In the genomic region with DNA sequence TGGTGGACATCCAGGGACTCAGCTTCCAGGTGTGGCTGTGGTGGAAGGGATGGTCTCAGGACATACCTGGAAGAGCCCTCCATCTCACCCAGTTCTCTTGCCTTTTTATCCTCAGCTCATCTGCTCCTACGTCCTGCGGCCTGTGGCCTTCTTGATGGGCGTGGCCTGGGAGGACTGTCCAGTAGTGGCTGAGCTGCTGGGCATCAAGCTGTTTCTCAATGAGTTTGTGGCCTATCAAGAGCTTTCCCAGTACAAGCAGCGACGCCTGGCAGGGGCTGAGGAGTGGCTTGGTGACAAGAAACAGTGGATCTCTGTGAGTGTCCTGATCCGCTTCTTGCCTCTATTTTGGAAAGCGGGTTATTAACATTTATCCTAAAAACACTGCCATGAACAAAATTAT, we compare ENCODE assay signal across 24 mouse cellular contexts. TPM values are rescaled to one million over a fixed set of nuclear protein-coding genes. Genes with fewer than 3 reads are reported as not detected.
DNase-seq lines count a peak whose midpoint lies in the region; ATAC-seq and TF ChIP-seq lines count a peak whose summit lies in the region.
"Had no signal": no experiment of that assay in that cellular context is flagged by ENCODE, and none has a peak within 500 bp of the region (broad histone marks: within the 10 kb centered on the region; RNA-seq: fewer than 3 reads in every experiment).

No protein-coding gene starts in this region.

- no peaks in the 10 kb centered on the region for H3K9me3 ChIP-seq in heart, embryonic 10.5 days
- H3K9me3 ChIP-seq in lung, embryonic 14.5 days (ENCODE audit: low read depth, low read length): no peaks in the 10 kb centered on the region
- H3K9me3 ChIP-seq: embryonic facial prominence, embryonic 10.5 days; embryonic facial prominence, embryonic 12.5 days; forebrain, embryonic 10.5 days; forebrain, embryonic 12.5 days had no signal

- intact Hi-C loops in heart, postnatal 25 days (cut with DNase I): no loop called here

- no peak overlapping the region for H3K4me2 ChIP-seq in lung, embryonic 14.5 days
- H3K4me2 ChIP-seq: embryonic facial prominence, embryonic 12.5 days; forebrain, embryonic 12.5 days had no signal

- no peak overlapping the region for H3K27ac ChIP-seq in heart, embryonic 10.5 days
- no peak overlapping the region for H3K27ac ChIP-seq in lung, embryonic 14.5 days (ENCODE audit: low read depth)
- H3K27ac ChIP-seq: embryonic facial prominence, embryonic 10.5 days; embryonic facial prominence, embryonic 12.5 days; forebrain, embryonic 10.5 days; forebrain, embryonic 12.5 days had no signal

- 56% methylated on average over 7 of the region's 7 CpGs for WGBS in heart, embryonic 10.5 days
- WGBS in lung, embryonic 14.5 days: 61% methylated on average over 7 of the region's 7 CpGs

- no peaks in the 10 kb centered on the region for H3K36me3 ChIP-seq in heart, embryonic 10.5 days
- no peaks in the 10 kb centered on the region for H3K36me3 ChIP-seq in lung, embryonic 14.5 days (ENCODE audit: insufficient read depth)
- H3K36me3 ChIP-seq: embryonic facial prominence, embryonic 10.5 days; embryonic facial prominence, embryonic 12.5 days; forebrain, embryonic 10.5 days; forebrain, embryonic 12.5 days had no signal

- H3K9ac ChIP-seq in lung, embryonic 14.5 days: no peak overlapping the region
- H3K9ac ChIP-seq: embryonic facial prominence, embryonic 12.5 days; forebrain, embryonic 12.5 days had no signal

- no peaks in the 10 kb centered on the region for H3K4me1 ChIP-seq in heart, embryonic 10.5 days
- H3K4me1 ChIP-seq in lung, embryonic 14.5 days (ENCODE audit: insufficient read depth): no peaks in the 10 kb centered on the region
- H3K4me1 ChIP-seq: embryonic facial prominence, embryonic 10.5 days; embryonic facial prominence, embryonic 12.5 days; forebrain, embryonic 10.5 days; forebrain, embryonic 12.5 days had no signal

- H3K4me3 ChIP-seq in heart, embryonic 10.5 days: no peak overlapping the region
- H3K4me3 ChIP-seq in lung, embryonic 14.5 days (ENCODE audit: low read depth, low read length): no peak overlapping the region
- H3K4me3 ChIP-seq: embryonic facial prominence, embryonic 10.5 days; embryonic facial prominence, embryonic 12.5 days; erythroblast, embryonic 14.5 days; forebrain, embryonic 10.5 days; forebrain, embryonic 12.5 days had no signal

- peaks cover 12% of the 10 kb centered on the region; the same call in 1 of the 2 replicates for H3K27me3 ChIP-seq in heart, embryonic 10.5 days (ENCODE audit: insufficient read depth, poor library complexity, severe bottlenecking)
- no peaks in the 10 kb centered on the region for H3K27me3 ChIP-seq in lung, embryonic 14.5 days (ENCODE audit: insufficient read depth, low read length)
- H3K27me3 ChIP-seq: embryonic facial prominence, embryonic 12.5 days; forebrain, embryonic 12.5 days; Patski had no signal

- DNase-seq in heart, embryonic 10.5 days (ENCODE audit: low spot score): peak; percentile 72
- no peak for DNase-seq in heart, postnatal 25 days (ENCODE audit: low spot score)
- no peak for DNase-seq in lung, embryonic 14.5 days
- no peak for DNase-seq in lung, postnatal 25 days (ENCODE audit: low spot score)
- DNase-seq in urinary bladder, postnatal 10 days (ENCODE audit: low spot score): peak; percentile 7
- DNase-seq in urinary bladder, postnatal 25 days (ENCODE audit: low spot score): no peak
- DNase-seq: adrenal gland, postnatal 10 days; adrenal gland, postnatal 36 days; cerebellum, adult 11-12 months; cerebellum, adult 2 months; cerebellum, adult 9-10 months; cerebellum, postnatal 25 days had no signal

- peak; percentile 22; the same call in 1 of the 2 replicates for TF ChIP-seq CTCF in lung, embryonic 14.5 days (IDR thresholded peaks at IDR 0.05; ENCODE audit: low read depth)

- ATAC-seq in lung, embryonic 14.5 days (ENCODE audit: insufficient read depth): no peak
- no peak for ATAC-seq in erythroblast, adult 5-6 weeks (replicated peaks; ENCODE audit: low FRiP score, poor library complexity, severe bottlenecking)
- ATAC-seq: activated CD4-positive, CD25-positive, alpha-beta regulatory T cell, adult 4 months; forebrain, embryonic 14.5 days; forebrain, embryonic 16.5 days; Patski had no signal

RNA-seq across cellular contexts. Expression of a gene that starts 49.0 kb away (rescaled TPM):
- 1.9 and 2.3 TPM in 2 replicates for polyA plus RNA-seq in heart, embryonic 10.5 days (2016; fragmentation: Nextera tagmentation; extraction: Ambion mirVana)
- 10 to 100 TPM in 1 of 2 experiments, 1 to 10 TPM in 1; 9.7 to 10.1 TPM for total RNA-seq in heart, postnatal 25 days (2021)
- 6.2 and 6.8 TPM in 2 replicates for polyA plus RNA-seq in lung, embryonic 14.5 days (2014; fragmentation: Nextera tagmentation; extraction: Ambion mirVana)
- 6.3 and 6.5 TPM in 2 replicates for total RNA-seq in erythroblast, adult 5-6 weeks (2015; ENCODE audit: low replicate concordance)
- 1.5 and 5.9 TPM in 2 replicates for total RNA-seq in erythroblast, adult 5-6 weeks (2017; ENCODE audit: low replicate concordance)
- total RNA-seq: MEL had no signal
- polyA plus RNA-seq: erythroblast, embryonic 14.5 days had no signal

RNA-seq across cellular contexts. Expression of a gene that starts 49.8 kb away (rescaled TPM):
- polyA plus RNA-seq in heart, embryonic 10.5 days (2016; fragmentation: Nextera tagmentation; extraction: Ambion mirVana): 0.09 and 0.17 TPM in 2 replicates
- under 1 TPM; 0.10 to 0.11 TPM for total RNA-seq in heart, postnatal 25 days (2021)
- polyA plus RNA-seq in lung, embryonic 14.5 days (2014; fragmentation: Nextera tagmentation; extraction: Ambion mirVana): not detected in 2 replicates
- total RNA-seq in erythroblast, adult 5-6 weeks (2015; ENCODE audit: low replicate concordance): 0.84 TPM in 1 of 2 replicates, not detected in the other
- 0.26 TPM in 1 of 2 replicates, not detected in the other for total RNA-seq in erythroblast, adult 5-6 weeks (2017; ENCODE audit: low replicate concordance)
- total RNA-seq: MEL had no signal
- polyA plus RNA-seq: activated CD4-positive, CD25-positive, alpha-beta regulatory T cell, adult 4 months; embryonic facial prominence, embryonic 12.5 days; embryonic facial prominence, embryonic 14.5 days; erythroblast, embryonic 14.5 days; forebrain, embryonic 10.5 days; forebrain, embryonic 12.5 days; forebrain, embryonic 14.5 days; forebrain, embryonic 16.5 days; Patski had no signal

Comparison
In these comparisons a context has a peak if more than half of its experiments do, and no peak if none do; other contexts are left out.
1. DNase-seq: peak in heart, embryonic 10.5 days (single experiment) and urinary bladder, postnatal 10 days (single experiment); none in heart, postnatal 25 days (single experiment), lung, embryonic 14.5 days (single experiment), lung, postnatal 25 days (single experiment) and urinary bladder, postnatal 25 days (single experiment).